Mouse (Mus musculus) MEL (cell line): Measurements from ENCODE around the gene Tm9sf1. TPM values are rescaled to one million over a fixed set of nuclear protein-coding genes. Genes with fewer than 3 reads are reported as not detected.
A peak's percentile ranks its signal among the peaks of the same experiment; 100 is the strongest.

ENCODE experiments used
- DNase-seq: peaks from one replicate; pipeline ENCODE4 v3.0.0; 2011; ENCODE audit warnings: low read depth, low spot score
- H3K27ac ChIP-seq: 2 replicates; pipeline ENCODE4 v1.5.1; 2012; ENCODE audit warnings: low read depth, mild to moderate bottlenecking, control low read depth, low read length, moderate library complexity; ENCODE audit not compliant: control insufficient read depth
- H3K27me3 ChIP-seq, 2 experiments: fragments of 150-350 bp in 1 of 2; sonication (generic) in 1 of 2; 2 replicates each; pipeline ENCODE4 v1.6.1; 2012; ENCODE audit warnings: low read length in 2 of 2, mild to moderate bottlenecking in 2 of 2, improper control_type of control experiment in 1 of 2, moderate library complexity in 1 of 2; ENCODE audit not compliant: insufficient read depth in 2 of 2, control insufficient read depth in 1 of 2
- H3K36me3 ChIP-seq, 2 experiments: 2 replicates each; pipeline ENCODE4 v1.6.1; 2012 to 2014; ENCODE audit warnings: low read length in 2 of 2, improper control_type of control experiment in 1 of 2, inconsistent platforms in 1 of 2, mild to moderate bottlenecking in 1 of 2; ENCODE audit not compliant: insufficient read depth in 2 of 2, control insufficient read depth in 1 of 2
- H3K4me1 ChIP-seq, 2 experiments: fragments of 150-350 bp in 1 of 2; sonication (generic) in 1 of 2; 2 replicates each; pipeline ENCODE4 v1.6.1; 2012; ENCODE audit warnings: low read length in 2 of 2, improper control_type of control experiment in 1 of 2, mild to moderate bottlenecking in 1 of 2; ENCODE audit not compliant: insufficient read depth in 2 of 2, control insufficient read depth in 1 of 2
- H3K4me3 ChIP-seq, 2 experiments: fragments of 150-350 bp in 1 of 2; sonication (generic) in 1 of 2; 2 replicates each; pipeline ENCODE4 v1.5.1; 2012; ENCODE audit warnings: low read depth in 2 of 2, low read length in 2 of 2, mild to moderate bottlenecking in 2 of 2, moderate library complexity in 2 of 2, control low read depth in 1 of 2, improper control_type of control experiment in 1 of 2; ENCODE audit not compliant: control insufficient read depth in 1 of 2, insufficient read depth in 1 of 2
- H3K79me2 ChIP-seq: 2 replicates; pipeline ENCODE4 v1.6.1; 2012; ENCODE audit warnings: mild to moderate bottlenecking, low read length, moderate library complexity; ENCODE audit not compliant: control insufficient read depth, poor library complexity, insufficient read depth
- H3K9ac ChIP-seq: 2 replicates; pipeline ENCODE4 v1.6.1; 2012; ENCODE audit warnings: low read depth, mild to moderate bottlenecking, control low read depth, low read length, moderate library complexity; ENCODE audit not compliant: control insufficient read depth, poor library complexity, severe bottlenecking
- H3K9me3 ChIP-seq: fragments of 150-350 bp; sonication (generic); replicated peaks from 2 replicates; pipeline ENCODE4 v1.6.1; 2012; ENCODE audit warnings: mild to moderate bottlenecking, low read length, improper control_type of control experiment, moderate library complexity; ENCODE audit not compliant: insufficient read depth
- BHLHE40 ChIP-seq: IDR thresholded peaks from 2 replicates; pipeline ENCODE4 v1.6.1; 2012; ENCODE audit warnings: low read depth, mild to moderate bottlenecking, inconsistent platforms, low read length, improper control_type of control experiment, borderline replicate concordance
- CHD1 ChIP-seq: IDR thresholded peaks from 2 replicates; pipeline ENCODE4 v1.6.1; 2012; ENCODE audit warnings: low read depth, mild to moderate bottlenecking, inconsistent platforms, low read length, improper control_type of control experiment
- CTCF ChIP-seq, 3 experiments: IDR thresholded peaks in 2 of 3; conservative IDR thresholded peaks in 1 of 3; 2 replicates each; pipeline ENCODE4 v1.5.1; 2011 to 2012; ENCODE audit warnings: low read length in 3 of 3, low read depth in 2 of 3, mild to moderate bottlenecking in 2 of 3, improper control_type of control experiment in 1 of 3, inconsistent platforms in 1 of 3, mixed read lengths in 1 of 3, moderate library complexity in 1 of 3; ENCODE audit not compliant: control insufficient read depth in 1 of 3, insufficient read depth in 1 of 3, poor library complexity in 1 of 3, severe bottlenecking in 1 of 3
- EP300 ChIP-seq, 2 experiments: IDR thresholded peaks; 2 replicates each; pipeline ENCODE4 v1.6.1; 2011; ENCODE audit warnings: improper control_type of control experiment in 2 of 2, low read length in 2 of 2, low read depth in 1 of 2, mild to moderate bottlenecking in 1 of 2
- ETS1 ChIP-seq: IDR thresholded peaks from 2 replicates; pipeline ENCODE4 v1.6.1; 2012; ENCODE audit warnings: low read depth, mild to moderate bottlenecking, inconsistent platforms, low read length, improper control_type of control experiment, moderate library complexity
- GATA1 ChIP-seq: IDR thresholded peaks from 2 replicates; pipeline ENCODE4 v1.6.1; 2011; ENCODE audit warnings: low read depth, low read length, improper control_type of control experiment
- JUND ChIP-seq: IDR thresholded peaks from 2 replicates; pipeline ENCODE4 v1.6.1; 2011; ENCODE audit warnings: low read depth, mild to moderate bottlenecking, improper control_type of control experiment, low read length
- KAT2A ChIP-seq: conservative IDR thresholded peaks from 2 replicates; pipeline ENCODE4 v1.6.1; 2012; ENCODE audit warnings: low read depth, low read length, improper control_type of control experiment, inconsistent platforms
- MAX ChIP-seq: IDR thresholded peaks from 2 replicates; pipeline ENCODE4 v1.6.1; 2011; ENCODE audit warnings: low read length, improper control_type of control experiment
- MXI1 ChIP-seq: IDR thresholded peaks from 2 replicates; pipeline ENCODE4 v1.6.1; 2011; ENCODE audit warnings: mild to moderate bottlenecking, low read depth, low read length, improper control_type of control experiment
- MYB ChIP-seq: IDR thresholded peaks from 2 replicates; pipeline ENCODE4 v1.6.1; 2011; ENCODE audit warnings: mild to moderate bottlenecking, low read depth, low read length, improper control_type of control experiment
- NELFE ChIP-seq: IDR thresholded peaks from 2 replicates; pipeline ENCODE4 v1.6.1; 2011; ENCODE audit warnings: low read depth, low read length, improper control_type of control experiment
- NRF1 ChIP-seq: IDR thresholded peaks from 2 replicates; pipeline ENCODE4 v1.6.1; 2014; ENCODE audit warnings: low read depth, mild to moderate bottlenecking, inconsistent platforms, low read length, improper control_type of control experiment, moderate library complexity; ENCODE audit not compliant: poor library complexity, insufficient read depth, severe bottlenecking
- POLR2A ChIP-seq, 2 experiments: IDR thresholded peaks; 2 replicates each; pipeline ENCODE4 v1.6.1; 2011 to 2012; ENCODE audit warnings: low read length in 2 of 2, mild to moderate bottlenecking in 2 of 2, control low read depth in 1 of 2, improper control_type of control experiment in 1 of 2, low read depth in 1 of 2, moderate library complexity in 1 of 2; ENCODE audit not compliant: control insufficient read depth in 1 of 2, insufficient read depth in 1 of 2, poor library complexity in 1 of 2
- POLR2AphosphoS5 ChIP-seq: IDR thresholded peaks from 2 replicates; pipeline ENCODE4 v1.6.1; 2012; ENCODE audit warnings: low read depth, borderline replicate concordance, mild to moderate bottlenecking, inconsistent platforms, low read length, moderate library complexity, mixed read lengths
- RCOR1 ChIP-seq: IDR thresholded peaks from 2 replicates; pipeline ENCODE4 v1.6.1; 2012; ENCODE audit warnings: low read depth, mild to moderate bottlenecking, inconsistent platforms, low read length, improper control_type of control experiment
- SIN3A ChIP-seq: IDR thresholded peaks from 2 replicates; pipeline ENCODE4 v1.6.1; 2012; ENCODE audit warnings: low read length, improper control_type of control experiment, inconsistent platforms
- TAL1 ChIP-seq: IDR thresholded peaks from 2 replicates; pipeline ENCODE4 v1.6.1; 2012; ENCODE audit warnings: mild to moderate bottlenecking, inconsistent platforms, low read length, moderate library complexity, mixed read lengths
- TBP ChIP-seq: IDR thresholded peaks from 2 replicates; pipeline ENCODE4 v1.8.0; 2011; ENCODE audit warnings: low read depth, low read length, improper control_type of control experiment
- TCF12 ChIP-seq: IDR thresholded peaks from 2 replicates; pipeline ENCODE4 v1.6.1; 2014; ENCODE audit warnings: low read depth, mild to moderate bottlenecking, inconsistent platforms, low read length, improper control_type of control experiment, moderate library complexity
- UBTF ChIP-seq: IDR thresholded peaks from 2 replicates; pipeline ENCODE4 v1.6.1; 2012; ENCODE audit warnings: low read depth, mild to moderate bottlenecking, inconsistent platforms, low read length, improper control_type of control experiment, moderate library complexity, borderline replicate concordance; ENCODE audit not compliant: insufficient read depth
- USF1 ChIP-seq: IDR thresholded peaks from 2 replicates; pipeline ENCODE4 v1.6.1; 2014; ENCODE audit warnings: low read depth, mild to moderate bottlenecking, inconsistent platforms, low read length, improper control_type of control experiment, moderate library complexity
- ZKSCAN1 ChIP-seq: IDR thresholded peaks from 2 replicates; pipeline ENCODE4 v1.6.1; 2012; ENCODE audit warnings: low read depth, mild to moderate bottlenecking, inconsistent platforms, low read length, improper control_type of control experiment, moderate library complexity
- ZNF384 ChIP-seq: IDR thresholded peaks from 2 replicates; pipeline ENCODE4 v1.6.1; 2012; ENCODE audit warnings: low read depth, mild to moderate bottlenecking, inconsistent platforms, low read length, improper control_type of control experiment
- polyA plus RNA-seq, 2 experiments: library from polyadenylated mRNA; stranded (reverse) in 1 of 2; unstranded in 1 of 2; fragments of >175 nt in 1 of 2; fragments of >200 nt in 1 of 2; gene quantifications; 2 replicates each; pipeline versions ENCODE4 v1.2.1 to v1.2.4; 2012; ENCODE audit warnings: low replicate concordance in 2 of 2, low read depth in 1 of 2; ENCODE audit not compliant: insufficient read length in 2 of 2, insufficient read depth in 1 of 2, missing spikeins in 1 of 2
- total RNA-seq: library from RNA; depleted of rRNA; stranded (reverse); fragments of 300-350 nt; gene quantifications from 2 replicates; pipeline ENCODE4 v1.2.3, GENCODE M21; 2012

Gene Tm9sf1
- total and polyA plus RNA-seq, 3 experiments, result 60.5 to 80.1 TPM; not detected in 1

GRCm38 (mm10) chr14:55616844-55617243 is 26.8 kb downstream of the Tm9sf1 start:
- Histone ChIP-seq H3K9me3 (no peaks in the 10 kb centered on the region), H3K27ac (no peak overlapping the region), H3K9ac (no peak overlapping the region), H3K4me3 (no peak overlapping the region), H3K36me3 (peaks cover 0 to 27% of the 10 kb centered on the region in 2 experiments; a peak in 2 of 4 replicates), H3K4me1 (peaks cover 11 to 51% of the 10 kb centered on the region in 2 experiments), H3K79me2 (no peaks in the 10 kb centered on the region), H3K27me3 (no peaks in the 10 kb centered on the region)
- no peak for TF ChIP-seq KAT2A
- no peak for TF ChIP-seq USF1
- TF ChIP-seq ZNF384, result peak; percentile 96
- no peak for DNase-seq

- DNase-seq, result no peak
- peaks cover 0 to 27% of the 10 kb centered on the region in 2 experiments; a peak in 2 of 4 replicates for H3K36me3 ChIP-seq
- H3K9me3 ChIP-seq, result no peaks in the 10 kb centered on the region
- peaks cover 11 to 51% of the 10 kb centered on the region in 2 experiments for H3K4me1 ChIP-seq
- H3K79me2 ChIP-seq, result no peaks in the 10 kb centered on the region
- no peak for TF ChIP-seq NRF1
- TF ChIP-seq CTCF (IDR thresholded peaks at IDR 0.05 in 2 of 3, conservative IDR thresholded peaks at IDR 0.05 in 1 of 3; ENCODE audit: control insufficient read depth in 1 of 3, insufficient read depth in 1 of 3, low read depth in 2 of 3, low read length in 3 of 3, poor library complexity in 1 of 3, severe bottlenecking in 1 of 3), result no peak
- TF ChIP-seq MAX, result no peak
- TF ChIP-seq TBP, result no peak
- no peak for TF ChIP-seq MXI1
- TF ChIP-seq UBTF, result no peak
- TF ChIP-seq TAL1, result no peak
- no peak for TF ChIP-seq BHLHE40
- no peak for TF ChIP-seq SIN3A
- H3K4me3 ChIP-seq, result no peak overlapping the region
- H3K27ac ChIP-seq, result no peak overlapping the region
- H3K27me3 ChIP-seq, result no peaks in the 10 kb centered on the region
- H3K9ac ChIP-seq, result no peak overlapping the region
Measured at GRCm38 (mm10) chr14:55615876-55616275, 27.7 kb downstream of the Tm9sf1 start.

- Histone ChIP-seq H3K9me3 (no peaks in the 10 kb centered on the region), H3K9ac (peak overlapping the region; percentile 1), H3K4me1 (peaks cover 11 to 51% of the 10 kb centered on the region in 2 experiments), H3K36me3 (peaks cover 0 to 27% of the 10 kb centered on the region in 2 experiments; a peak in 2 of 4 replicates), H3K79me2 (no peaks in the 10 kb centered on the region), H3K27ac (peak overlapping the region; percentile 85), H3K27me3 (no peaks in the 10 kb centered on the region), H3K4me3 (no peak overlapping the region)
- DNase-seq, result peak; percentile 87
- TF ChIP-seq GATA1, result peak; percentile 84
- TF ChIP-seq ETS1, result no peak
- TF ChIP-seq MYB, result no peak
- peak in 1 of 2 experiments; percentile 42; a peak in 2 of 4 replicates for TF ChIP-seq EP300 (IDR thresholded peaks at IDR 0.05; ENCODE audit: low read depth in 1 of 2, low read length in 2 of 2)
- peak in 1 of 2 experiments; percentile 40; a peak in 1 of 4 replicates for TF ChIP-seq POLR2A (IDR thresholded peaks at IDR 0.05; ENCODE audit: control insufficient read depth in 1 of 2, insufficient read depth in 1 of 2, low read depth in 1 of 2, low read length in 2 of 2, poor library complexity in 1 of 2)
- no peak for TF ChIP-seq JUND
- TF ChIP-seq RCOR1, result no peak
- no peak for TF ChIP-seq NELFE
- TF ChIP-seq TBP, result peak; percentile 65
- TF ChIP-seq CHD1, result no peak
- 0 out of 2 replicates have a peak, but pooled peaks have one; percentile 51 for TF ChIP-seq USF1
- TF ChIP-seq ZKSCAN1, result no peak
- 0 out of 2 replicates have a peak, but pooled peaks have one; percentile 2 for TF ChIP-seq TCF12
- peak; percentile 70 for TF ChIP-seq TAL1
- no peak for TF ChIP-seq POLR2AphosphoS5
Measured at GRCm38 (mm10) chr14:55614565-55615178, 28.9 kb downstream of the Tm9sf1 start.
